Mouse (Mus musculus) v-Abl transformed pro-B cells (cell line): Measurements from ENCODE around the gene Cers5.
"Not testable (repeated sequence)": the region's sequence is repeated elsewhere in the genome, so short reads cannot be mapped to it uniquely, and the experiment has no call there.

ENCODE experiments used
- in situ Hi-C, 2 experiments: fragments of 400-800 bp; cut with MboI; formaldehyde crosslinking; loops; one replicate each; pipeline ENCODE4 v1.15.1; 2025; ENCODE audit not compliant: unreplicated experiment in 2 of 2

The Cers5 gene

GRCm38 (mm10) chr15:99713569-99713968, 59.1 kb downstream of the Cers5 start:
- in situ Hi-C loops, result no loop called here

- in situ Hi-C loops, result no loop called here
These were observed 59.8 kb downstream of the Cers5 start for GRCm38 (mm10) chr15:99712666-99713559.

- in situ Hi-C loops, result no loop called here
These were observed 61.2 kb downstream of the Cers5 start for GRCm38 (mm10) chr15:99711491-99711890.

GRCm38 (mm10) chr15:99710221-99711190, 62.2 kb downstream of the Cers5 start:
- in situ Hi-C loops, result no loop called here

GRCm38 (mm10) chr15:99708176-99708575, 64.5 kb downstream of the Cers5 start:
- in situ Hi-C loops, result no loop called here

- in situ Hi-C loops, result no loop called here
These were observed 67.1 kb downstream of the Cers5 start, which contains the start of gene Gm17349 for GRCm38 (mm10) chr15:99705440-99706048. Gm17349 (minus strand) TSS chr15:99705490.

- in situ Hi-C loops, result no loop called here
These were observed 67.8 kb downstream of the Cers5 start for GRCm38 (mm10) chr15:99704881-99705280.

- in situ Hi-C loops, result no loop called here
These were observed 68.5 kb downstream of the Cers5 start for GRCm38 (mm10) chr15:99704041-99704681.

GRCm38 (mm10) chr15:99703676-99704040, 69.0 kb downstream of the Cers5 start:
- in situ Hi-C loops, result no loop called here

GRCm38 (mm10) chr15:99703104-99703503, 69.6 kb downstream of the Cers5 start:
- in situ Hi-C loops, result no loop called here

GRCm38 (mm10) chr15:99701999-99702900, 70.4 kb downstream of the Cers5 start, which contains the start of gene Smarcd1:
Smarcd1 (plus strand) TSS chr15:99702129.
- in situ Hi-C loops, result no loop called here

- in situ Hi-C loops, result not testable (repeated sequence)
These were observed 71.1 kb downstream of the Cers5 start for GRCm38 (mm10) chr15:99701640-99701998.

GRCm38 (mm10) chr15:99700219-99701106, 72.2 kb downstream of the Cers5 start:
- in situ Hi-C loops, result no loop called here

- in situ Hi-C loops, result loop anchor here in 1 of 2 experiments (25.0 kb wide), 1 partner anchor 88 kb away; no protein-coding TSS in a partner anchor
These were observed 73.0 kb downstream of the Cers5 start for GRCm38 (mm10) chr15:99699715-99700114.

- in situ Hi-C loops, result loop anchor here in 1 of 2 experiments (25.0 kb wide), 1 partner anchor 89 kb away; no protein-coding TSS in a partner anchor
These were observed 74.1 kb downstream of the Cers5 start for GRCm38 (mm10) chr15:99698533-99699085.

- in situ Hi-C loops, result loop anchor here in 1 of 2 experiments (25.0 kb wide), 1 partner anchor 90 kb away; no protein-coding TSS in a partner anchor
These were observed 75.4 kb downstream of the Cers5 start for GRCm38 (mm10) chr15:99697309-99697708.

GRCm38 (mm10) chr15:99691976-99692375, 80.7 kb downstream of the Cers5 start:
- in situ Hi-C loops, result loop anchor here in 1 of 2 experiments (25.0 kb wide), 1 partner anchor 95 kb away; no protein-coding TSS in a partner anchor
